Mouse (Mus musculus) bone marrow macrophage, adult 2 months (primary cell): Measurements from ENCODE around the gene B3gnt7.

Source experiments
- CTCF ChIP-seq: IDR thresholded peaks from 2 replicates; pipeline ENCODE4 v1.5.1; 2012; ENCODE audit warnings: low read depth, mild to moderate bottlenecking, low read length, moderate library complexity
- POLR2A ChIP-seq: IDR thresholded peaks from 2 replicates; pipeline ENCODE4 v1.6.1; 2012; ENCODE audit warnings: mild to moderate bottlenecking, low read depth, low read length, borderline replicate concordance

- TF ChIP-seq CTCF: no peak
- TF ChIP-seq POLR2A: no peak
These were observed at the start of gene B3gnt7 for GRCm38 (mm10) chr1:86302532-86302931.
